Mouse (Mus musculus) neural tube, embryonic 12.5 days (tissue): Measurements from ENCODE around the gene Eml2. TPM values are rescaled to one million over a fixed set of nuclear protein-coding genes. Genes with fewer than 3 reads are reported as not detected.
A peak's percentile ranks its signal among the peaks of the same experiment; 100 is the strongest.

Experiments used
- ATAC-seq: fragments of 200-750 bp; cut with Nextera tagmentation; 2 replicates; pipeline ENCODE4 v1.8.0; 2017; ENCODE audit warnings: low read depth, mild to moderate bottlenecking, moderate TSS enrichment, moderate library complexity; ENCODE audit not compliant: low FRiP score
- H3K27ac ChIP-seq: fragments of 300-500 bp; sonication (generic); 2 replicates; pipeline ENCODE4 v1.5.1; 2016
- H3K27me3 ChIP-seq: fragments of 300-500 bp; sonication (generic); replicated peaks from 2 replicates; pipeline ENCODE4 v1.6.1; 2016; ENCODE audit warnings: mild to moderate bottlenecking
- H3K36me3 ChIP-seq: fragments of 300-500 bp; sonication (generic); 2 replicates; pipeline ENCODE4 v1.6.1; 2016; ENCODE audit warnings: mild to moderate bottlenecking
- H3K4me1 ChIP-seq: fragments of 300-500 bp; sonication (generic); 2 replicates; pipeline ENCODE4 v1.6.1; 2016
- H3K4me2 ChIP-seq: fragments of 300-500 bp; sonication (generic); replicated peaks from 2 replicates; pipeline ENCODE4 v1.6.1; 2016; ENCODE audit warnings: mild to moderate bottlenecking
- H3K4me3 ChIP-seq: fragments of 300-500 bp; sonication (generic); 2 replicates; pipeline ENCODE4 v1.5.1; 2016
- H3K9ac ChIP-seq: fragments of 300-500 bp; sonication (generic); 2 replicates; pipeline ENCODE4 v1.6.1; 2016; ENCODE audit warnings: mild to moderate bottlenecking
- H3K9me3 ChIP-seq: fragments of 300-500 bp; sonication (generic); 2 replicates; pipeline ENCODE4 v1.6.1; 2016; ENCODE audit warnings: mild to moderate bottlenecking
- WGBS: fragments of 180-500 bp; shearing (Covaris S2); methylation state at CpG from one replicate; pipeline ENCODE4 v1.1.7; 2016; 5-methylcytosine and 5-hydroxymethylcytosine counted together
- polyA plus RNA-seq: library from polyadenylated mRNA; unstranded; fragments of >200 nt; fragmentation: Nextera tagmentation; extraction: Ambion mirVana; gene quantifications from 2 replicates; pipeline ENCODE4 v1.2.1, GENCODE M21; 2016

Eml2 gene
- polyA plus RNA-seq, 1 experiment from 2014 or later: 6.6 TPM

DNA sequence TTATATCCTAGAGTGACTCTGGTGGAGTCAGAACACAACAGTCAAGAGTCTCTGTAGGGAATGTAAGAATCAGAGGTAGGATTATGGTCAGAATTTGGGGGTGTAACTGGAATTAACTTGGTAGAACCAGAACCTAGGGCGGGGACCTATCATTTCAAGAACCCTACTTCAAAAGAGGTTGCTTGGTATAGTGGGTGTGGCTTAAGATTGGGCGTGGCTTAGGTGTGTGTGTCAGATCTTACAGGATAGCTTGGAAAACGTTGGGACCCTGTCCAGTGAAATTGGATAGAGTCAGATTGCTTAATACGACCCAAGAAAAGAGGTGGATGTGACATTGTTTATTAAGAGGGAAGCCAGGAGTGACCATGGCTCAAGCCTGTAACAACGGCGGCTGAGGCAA is 3.7 kb downstream of the Eml2 start:
- ATAC-seq: no peak
- Histone ChIP-seq H3K4me3 (no peak overlapping the region), H3K36me3 (peaks cover 4% of the 10 kb centered on the region; the same call in 1 of the 2 replicates), H3K9ac (no peak overlapping the region), H3K27me3 (peaks cover 54% of the 10 kb centered on the region), H3K27ac (no peak overlapping the region), H3K9me3 (no peaks in the 10 kb centered on the region), H3K4me1 (peaks cover 41% of the 10 kb centered on the region), H3K4me2 (peak overlapping the region; percentile 70)
- 38% methylated on average over 6 of the region's 6 CpGs for WGBS

DNA sequence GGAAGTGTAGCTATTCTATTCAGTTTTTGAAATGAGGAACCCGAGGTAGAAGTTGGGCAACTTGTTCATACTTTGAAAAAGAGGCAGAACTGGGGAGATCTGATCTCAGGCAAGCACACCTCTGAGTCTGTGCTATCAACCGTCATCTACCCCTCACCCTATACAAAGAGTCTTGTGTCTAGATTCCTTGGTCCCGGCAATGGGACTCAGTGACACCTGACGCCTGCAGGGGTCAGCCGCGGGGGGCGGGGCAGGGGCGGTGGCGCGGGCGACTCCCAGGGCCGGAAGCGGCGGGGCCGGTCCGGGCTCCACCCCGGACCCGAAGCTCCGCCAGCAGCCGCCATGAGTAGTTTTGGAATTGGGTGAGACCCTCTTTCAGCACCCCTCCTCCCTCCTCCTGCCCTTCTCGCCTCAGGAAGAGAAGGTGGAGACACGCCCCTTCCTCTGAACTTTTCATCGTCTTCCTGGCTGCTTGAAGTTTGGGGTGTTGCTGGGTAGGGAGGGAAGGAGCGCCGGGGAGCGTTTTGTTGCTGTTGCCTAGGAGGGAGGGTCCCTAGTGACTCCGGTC is 4.7 kb downstream of the Eml2 start:
- peaks cover 48% of the 10 kb centered on the region for H3K4me1 ChIP-seq
- ATAC-seq: no peak
- peaks cover 5% of the 10 kb centered on the region; the same call in 1 of the 2 replicates for H3K36me3 ChIP-seq
- peak overlapping the region; percentile 37 for H3K4me3 ChIP-seq
- 1% methylated on average over 27 of the region's 27 CpGs for WGBS
- H3K27me3 ChIP-seq: peaks cover 49% of the 10 kb centered on the region
- H3K4me2 ChIP-seq: peak overlapping the region; percentile 58
- peak overlapping the region; percentile 48 for H3K9ac ChIP-seq
- H3K9me3 ChIP-seq: no peaks in the 10 kb centered on the region
- H3K27ac ChIP-seq: no peak overlapping the region

DNA sequence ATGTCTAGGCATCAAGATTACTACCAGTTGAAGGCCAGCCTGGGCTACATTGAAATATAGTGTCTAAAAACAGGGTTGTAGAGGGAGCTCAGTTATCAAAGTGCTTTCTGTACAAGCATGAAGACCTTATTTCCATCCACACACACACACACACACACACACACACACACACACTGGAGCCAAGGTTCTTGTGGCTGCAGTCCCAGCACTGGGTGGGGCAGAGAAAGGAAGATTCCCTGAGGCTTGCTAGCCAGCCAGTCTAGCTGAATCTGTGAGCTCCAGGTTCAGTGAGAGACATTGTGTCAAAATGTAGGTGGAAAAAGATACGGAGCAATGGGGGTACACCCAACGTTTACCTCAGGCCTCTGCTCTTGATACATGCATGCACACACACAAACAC is 8.0 kb downstream of the Eml2 start:
- Histone ChIP-seq H3K36me3 (peaks cover 24% of the 10 kb centered on the region), H3K4me2 (peak overlapping the region; percentile 20; the same call in 1 of the 2 replicates)
- ATAC-seq: no peak

DNA sequence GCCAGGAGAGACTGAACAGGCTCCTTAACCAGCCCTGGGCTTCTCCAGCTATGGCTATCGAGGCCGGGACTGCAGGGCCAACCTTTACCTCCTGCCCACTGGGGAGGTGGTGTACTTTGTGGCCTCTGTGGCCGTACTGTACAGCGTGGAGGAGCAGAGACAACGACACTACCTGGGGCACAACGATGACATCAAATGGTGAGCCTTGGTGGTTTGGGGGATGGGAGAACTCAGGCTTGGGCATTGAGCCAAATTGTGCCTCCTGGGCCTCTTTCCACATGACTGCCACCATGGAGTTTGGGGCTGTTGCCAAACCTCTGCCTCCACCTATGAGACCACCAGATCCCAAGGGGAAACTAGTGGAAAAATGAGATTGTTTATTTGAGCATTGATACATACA is 8.5 kb downstream of the Eml2 start:
- WGBS: 68% methylated on average over 6 of the region's 6 CpGs
- peaks cover 25% of the 10 kb centered on the region for H3K36me3 ChIP-seq
- no peak overlapping the region for H3K4me3 ChIP-seq
- H3K27me3 ChIP-seq: peaks cover 11% of the 10 kb centered on the region
- H3K9ac ChIP-seq: no peak overlapping the region
- H3K4me2 ChIP-seq: peak overlapping the region; percentile 20; the same call in 1 of the 2 replicates
- no peak overlapping the region for H3K27ac ChIP-seq
- peak; percentile 26; the same call in 1 of the 2 replicates for ATAC-seq
- H3K9me3 ChIP-seq: no peaks in the 10 kb centered on the region
- peaks cover 25% of the 10 kb centered on the region for H3K4me1 ChIP-seq

More for the DNA sequence above, 8.0 kb downstream of the Eml2 start:
- Histone ChIP-seq H3K9ac (no peak overlapping the region; the same call in 1 of the 2 replicates), H3K4me1 (peaks cover 30% of the 10 kb centered on the region), H3K4me3 (no peak overlapping the region), H3K27ac (no peak overlapping the region), H3K9me3 (no peaks in the 10 kb centered on the region), H3K27me3 (peaks cover 17% of the 10 kb centered on the region)
- WGBS: 90% methylated on average over 2 of the region's 2 CpGs

DNA sequence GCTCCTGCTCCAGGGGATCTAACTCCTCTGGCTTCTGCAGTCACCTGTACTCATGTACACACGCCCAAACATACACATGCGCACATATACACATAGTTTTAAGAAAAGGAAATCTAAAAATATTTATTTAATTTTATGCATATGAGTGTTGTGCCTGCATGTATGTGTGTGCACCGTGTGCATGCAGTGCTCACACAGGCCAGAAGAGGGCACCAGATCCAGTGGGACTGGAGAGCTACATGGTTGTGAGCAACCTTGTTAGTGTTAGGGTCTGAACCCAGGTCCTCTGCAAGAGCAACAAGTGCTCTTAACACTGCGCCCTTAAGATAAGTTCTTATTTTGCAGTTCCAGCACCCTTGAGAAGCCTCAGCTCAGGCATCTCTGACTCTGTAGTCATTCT is 18.5 kb downstream of the Eml2 start:
- ATAC-seq: no peak
- Histone ChIP-seq H3K4me1 (no peaks in the 10 kb centered on the region), H3K27me3 (no peaks in the 10 kb centered on the region), H3K4me2 (no peak overlapping the region), H3K9me3 (no peaks in the 10 kb centered on the region), H3K27ac (no peak overlapping the region), H3K36me3 (peaks cover 59% of the 10 kb centered on the region), H3K9ac (no peak overlapping the region), H3K4me3 (no peak overlapping the region)
- 93% methylated on average over 4 of the region's 4 CpGs for WGBS

DNA sequence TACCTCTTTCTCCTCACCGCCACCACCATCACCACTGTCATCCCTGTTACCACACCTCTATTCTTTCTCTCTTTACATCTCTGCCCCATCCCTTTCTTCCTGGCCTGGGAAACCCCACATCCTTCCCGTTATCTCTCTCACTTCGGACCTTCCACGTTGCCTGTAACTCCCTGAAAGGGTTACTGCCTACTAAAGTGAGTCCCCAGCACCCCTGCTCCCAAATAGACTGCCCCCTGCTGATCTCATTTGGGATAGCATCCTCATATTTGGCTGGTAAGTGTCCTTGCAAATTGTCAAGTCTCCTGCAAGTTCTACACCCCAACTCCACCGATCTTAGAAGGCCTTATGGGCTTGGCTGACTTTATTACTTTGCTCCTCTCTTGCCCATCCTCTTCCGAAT is 20.5 kb downstream of the Eml2 start:
- 70% methylated on average over 6 of the region's 6 CpGs for WGBS
- peaks cover 58% of the 10 kb centered on the region for H3K36me3 ChIP-seq
- H3K27me3 ChIP-seq: no peaks in the 10 kb centered on the region
- no peak overlapping the region for H3K9ac ChIP-seq
- H3K4me3 ChIP-seq: no peak overlapping the region
- H3K4me2 ChIP-seq: no peak overlapping the region
- H3K27ac ChIP-seq: no peak overlapping the region
- no peaks in the 10 kb centered on the region for H3K4me1 ChIP-seq
- no peak for ATAC-seq
- no peaks in the 10 kb centered on the region for H3K9me3 ChIP-seq

DNA sequence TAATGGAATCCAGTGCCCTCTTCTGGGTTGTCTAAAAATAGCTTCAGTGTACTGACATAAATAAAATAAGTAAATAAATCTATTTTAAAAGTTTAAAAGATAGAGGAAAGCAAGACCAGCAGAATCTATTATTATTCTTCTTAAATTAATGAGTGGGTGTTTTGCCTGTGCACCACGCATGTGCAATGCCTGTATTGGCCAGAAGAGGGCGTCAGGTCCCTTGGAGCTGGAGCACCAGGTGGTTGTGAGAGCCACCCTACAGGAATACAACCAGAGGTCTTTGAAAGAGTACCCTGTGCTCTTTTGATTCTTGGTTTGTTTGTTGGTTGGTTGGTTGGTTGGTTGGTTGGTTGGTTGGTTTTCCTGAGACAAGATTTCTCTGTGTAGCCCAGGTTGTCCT is 21.8 kb downstream of the Eml2 start:
- H3K4me3 ChIP-seq: no peak overlapping the region
- H3K27ac ChIP-seq: no peak overlapping the region
- H3K9ac ChIP-seq: no peak overlapping the region
- H3K36me3 ChIP-seq: peaks cover 53% of the 10 kb centered on the region
- H3K9me3 ChIP-seq: no peaks in the 10 kb centered on the region
- no peaks in the 10 kb centered on the region for H3K4me1 ChIP-seq
- H3K4me2 ChIP-seq: no peak overlapping the region
- H3K27me3 ChIP-seq: no peaks in the 10 kb centered on the region
- WGBS: 38% methylated on average over 2 of the region's 2 CpGs
- no peak for ATAC-seq

DNA sequence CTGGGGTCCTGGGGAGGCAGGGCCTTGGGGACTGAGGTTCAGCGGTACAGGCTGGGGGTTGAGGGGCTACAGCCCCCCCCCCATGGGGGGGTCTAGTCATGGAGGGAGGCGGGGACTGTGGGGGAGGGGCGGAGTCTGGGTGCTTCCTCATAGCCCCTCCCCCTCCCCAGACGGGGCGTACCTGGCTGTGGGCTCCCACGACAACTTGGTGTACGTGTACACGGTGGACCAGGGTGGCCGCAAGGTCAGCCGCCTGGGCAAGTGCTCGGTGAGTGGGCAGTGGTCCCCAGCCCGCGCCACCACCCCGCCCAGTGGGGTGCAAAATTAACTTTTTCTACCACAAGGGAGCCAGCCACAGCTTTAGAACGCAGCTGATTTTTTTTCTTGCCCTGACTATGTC is 25.4 kb downstream of the Eml2 start:
- 70% methylated on average over 15 of the region's 15 CpGs for WGBS
- no peaks in the 10 kb centered on the region for H3K4me1 ChIP-seq
- ATAC-seq: no peak
- H3K36me3 ChIP-seq: peaks cover 41% of the 10 kb centered on the region
- no peaks in the 10 kb centered on the region for H3K9me3 ChIP-seq
- no peak overlapping the region for H3K9ac ChIP-seq
- H3K27me3 ChIP-seq: no peaks in the 10 kb centered on the region
- no peak overlapping the region for H3K4me2 ChIP-seq
- H3K4me3 ChIP-seq: no peak overlapping the region
- H3K27ac ChIP-seq: no peak overlapping the region

DNA sequence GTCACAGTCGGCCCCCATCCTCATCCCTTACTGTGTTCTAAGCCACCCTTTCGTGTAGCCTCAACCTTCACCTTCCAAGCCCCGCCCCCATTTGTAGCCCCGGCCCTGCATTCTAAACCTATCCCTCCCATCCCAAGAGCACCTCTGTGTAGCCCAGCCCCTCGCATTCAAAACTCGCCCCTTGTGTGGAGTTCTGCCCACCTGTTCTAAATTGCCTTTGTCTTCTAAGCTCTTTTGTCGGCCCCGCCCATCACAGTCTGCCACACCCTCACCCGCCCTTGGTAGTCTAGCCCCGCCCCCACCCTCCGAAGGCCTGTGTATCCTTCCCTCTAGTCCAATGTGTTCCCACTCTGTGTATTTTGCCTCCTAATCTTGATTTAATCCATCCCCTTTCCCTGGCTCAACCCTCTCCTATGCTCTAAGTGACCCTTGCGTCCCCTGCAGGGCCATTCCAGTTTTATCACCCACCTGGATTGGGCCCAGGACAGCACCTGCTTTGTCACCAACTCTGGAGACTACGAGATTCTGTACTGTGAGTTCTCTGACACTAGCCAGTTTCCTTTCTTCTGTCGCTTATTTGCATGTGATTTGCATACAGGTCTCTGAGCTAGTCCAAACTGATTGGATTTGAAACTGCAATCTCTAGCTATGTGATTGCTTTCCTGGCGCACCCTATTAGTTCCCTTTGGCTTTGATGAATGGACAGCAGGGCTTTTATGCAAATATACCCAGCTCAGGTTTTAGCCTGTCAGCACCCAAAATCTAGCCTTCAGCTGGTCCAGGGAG is 26.0 kb downstream of the Eml2 start:
- Histone ChIP-seq H3K36me3 (peaks cover 37% of the 10 kb centered on the region), H3K4me3 (no peak overlapping the region), H3K27ac (no peak overlapping the region), H3K9ac (no peak overlapping the region), H3K4me1 (no peaks in the 10 kb centered on the region), H3K27me3 (no peaks in the 10 kb centered on the region), H3K9me3 (no peaks in the 10 kb centered on the region), H3K4me2 (no peak overlapping the region)
- ATAC-seq: no peak
- WGBS: 61% methylated on average over 15 of the region's 15 CpGs

DNA sequence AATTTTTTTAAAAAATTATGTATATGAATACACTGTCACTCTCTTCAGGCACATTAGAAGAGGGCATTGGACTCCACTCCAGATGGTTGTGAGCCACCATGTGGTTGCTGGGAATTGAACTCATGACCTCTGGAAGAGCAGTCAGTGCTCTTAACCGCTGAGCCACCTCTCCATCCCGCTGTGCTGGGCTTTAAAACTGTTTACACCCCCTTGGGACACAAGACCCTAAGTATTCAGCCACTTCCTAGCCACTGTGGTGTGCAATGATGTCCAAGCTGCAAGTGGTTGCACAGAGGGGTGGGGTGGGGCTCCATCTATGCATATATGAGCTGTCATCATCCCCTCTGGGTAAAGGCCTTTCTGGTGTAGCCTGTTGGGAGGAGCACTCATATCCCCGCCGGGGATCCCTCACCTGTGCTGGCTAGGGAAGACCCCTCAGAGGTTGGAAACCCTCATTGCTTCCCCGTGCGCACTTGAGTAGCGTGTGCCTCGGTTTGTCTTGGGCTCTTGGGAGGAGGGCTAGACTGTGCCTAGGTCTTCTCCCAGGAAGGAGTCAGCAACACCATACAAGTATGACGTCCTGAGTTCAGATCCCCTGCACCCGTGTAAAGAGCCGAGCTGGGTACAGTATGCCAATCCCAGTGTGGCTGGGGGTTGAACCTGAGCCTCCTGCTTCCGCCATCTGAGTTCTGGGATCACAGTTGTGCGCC is 32.1 kb downstream of the Eml2 start:
- peaks cover 6% of the 10 kb centered on the region; the same call in 1 of the 2 replicates for H3K4me1 ChIP-seq
- H3K36me3 ChIP-seq: peaks cover 18% of the 10 kb centered on the region
- WGBS: 77% methylated on average over 13 of the region's 13 CpGs
- H3K9me3 ChIP-seq: no peaks in the 10 kb centered on the region
- H3K27ac ChIP-seq: no peak overlapping the region
- H3K4me3 ChIP-seq: no peak overlapping the region
- ATAC-seq: no peak
- peaks cover 8% of the 10 kb centered on the region for H3K27me3 ChIP-seq
- no peak overlapping the region for H3K4me2 ChIP-seq
- H3K9ac ChIP-seq: no peak overlapping the region

DNA sequence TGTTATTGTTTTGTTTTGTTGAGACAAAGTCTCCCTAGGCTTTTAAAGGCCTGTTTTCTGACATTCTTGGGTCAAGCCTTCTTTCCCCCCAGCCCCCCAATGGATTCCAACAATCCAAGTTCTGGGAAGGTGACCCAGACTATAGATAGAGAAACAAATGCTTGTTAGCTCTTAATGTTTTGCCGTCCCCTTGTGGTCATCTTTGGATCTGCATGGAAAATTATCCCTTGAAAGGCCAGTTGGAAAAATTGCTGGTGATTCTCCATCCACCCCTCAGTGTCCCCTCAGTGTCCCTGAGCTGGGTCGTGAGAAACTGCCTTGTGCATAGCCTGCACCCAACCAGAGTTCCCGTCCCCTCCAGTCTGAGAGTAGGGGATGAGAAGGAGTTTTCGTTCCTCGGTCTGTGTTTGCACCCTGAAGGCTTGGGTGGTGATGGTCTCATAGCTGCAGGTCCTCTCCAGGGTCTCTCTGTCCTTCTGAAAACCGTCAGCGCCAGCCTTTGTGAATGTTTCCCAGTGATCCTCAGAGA is 32.8 kb downstream of the Eml2 start:
- ATAC-seq: no peak
- 57% methylated on average over 7 of the region's 7 CpGs for WGBS
- H3K4me1 ChIP-seq: peaks cover 6% of the 10 kb centered on the region; the same call in 1 of the 2 replicates
- no peak overlapping the region for H3K4me3 ChIP-seq
- no peak overlapping the region for H3K4me2 ChIP-seq
- no peak overlapping the region for H3K27ac ChIP-seq
- H3K36me3 ChIP-seq: peaks cover 15% of the 10 kb centered on the region
- H3K9me3 ChIP-seq: no peaks in the 10 kb centered on the region
- no peak overlapping the region for H3K9ac ChIP-seq
- H3K27me3 ChIP-seq: peaks cover 9% of the 10 kb centered on the region

DNA sequence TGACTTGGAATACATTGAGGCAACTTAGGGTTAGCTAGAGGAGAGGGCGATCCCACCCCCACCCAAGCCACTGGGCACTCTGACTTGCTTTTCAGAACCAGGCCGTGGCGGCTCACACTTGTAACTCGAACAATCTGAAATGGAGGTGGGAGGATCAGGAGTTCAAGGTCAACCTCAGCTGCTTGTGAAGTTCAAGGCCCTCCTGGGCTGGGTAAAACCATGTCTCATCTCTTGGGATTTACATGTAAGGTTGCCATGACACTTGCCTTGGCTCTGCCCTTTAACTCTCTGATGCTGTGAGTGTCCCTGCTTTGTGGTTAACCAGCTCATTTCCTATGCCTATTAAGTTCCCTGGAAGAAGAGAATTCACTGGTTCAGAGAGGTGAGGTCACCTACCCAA is 33.3 kb downstream of the Eml2 start:
- H3K27me3 ChIP-seq: peaks cover 12% of the 10 kb centered on the region
- H3K4me3 ChIP-seq: no peak overlapping the region
- no peak overlapping the region for H3K9ac ChIP-seq
- 84% methylated on average over 4 of the region's 4 CpGs for WGBS
- H3K36me3 ChIP-seq: peaks cover 10% of the 10 kb centered on the region
- ATAC-seq: no peak
- no peak overlapping the region for H3K27ac ChIP-seq
- no peaks in the 10 kb centered on the region for H3K9me3 ChIP-seq
- no peak overlapping the region for H3K4me2 ChIP-seq
- H3K4me1 ChIP-seq: peaks cover 6% of the 10 kb centered on the region; the same call in 1 of the 2 replicates
